Mouse (Mus musculus): ENCODE data around the gene Ppp2ca. TPM values are rescaled to one million over a fixed set of nuclear protein-coding genes. Genes with fewer than 3 reads are reported as not detected.
"Not testable (repeated sequence)": the region's sequence is repeated elsewhere in the genome, so short reads cannot be mapped to it uniquely, and the experiment has no call there.

Ppp2ca gene
- polyA plus RNA-seq, 1 experiment from 2014 or later = 63.8 TPM

DNA sequence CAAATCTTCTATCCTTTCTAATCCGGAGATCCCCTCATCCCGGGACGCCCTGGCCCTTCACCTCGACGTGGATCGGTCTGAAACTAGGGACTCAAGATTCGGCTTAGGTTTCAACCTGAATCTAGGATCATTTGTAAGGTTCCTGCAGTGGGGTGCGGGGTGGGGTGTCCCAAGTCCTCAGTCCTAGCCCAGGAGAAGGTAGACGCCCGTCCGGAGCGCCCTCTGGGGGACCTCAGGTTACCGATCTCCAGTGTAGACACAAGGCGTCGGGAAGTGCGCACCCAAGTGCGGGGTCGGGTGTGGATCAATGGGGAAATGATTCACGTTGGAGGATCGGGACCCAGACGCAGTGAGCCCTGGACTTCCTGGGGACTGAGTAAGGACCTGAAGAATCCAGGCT is 68.6 kb downstream of the Ppp2ca start:
- DNase-seq (ENCODE audit: low spot score) = peak; percentile 41
- no peak; the same call in 1 of the 2 replicates for ATAC-seq (ENCODE audit: low FRiP score, low TSS enrichment)
- H3K4me3 ChIP-seq (ENCODE audit: low read depth, low read length) = peak overlapping the region; percentile 45; the same call in 1 of the 2 replicates
- no peaks in the 10 kb centered on the region for H3K36me3 ChIP-seq (ENCODE audit: control insufficient read depth, insufficient read depth, low read length)
- no peaks in the 10 kb centered on the region for H3K9me3 ChIP-seq (ENCODE audit: control insufficient read depth, low read length)
- no peak overlapping the region for H3K9ac ChIP-seq (ENCODE audit: low read length)
- peak overlapping the region; percentile 68; the same call in 1 of the 2 replicates for H3K4me2 ChIP-seq (replicated peaks; ENCODE audit: low read depth)
- H3K4me1 ChIP-seq (replicated peaks; ENCODE audit: control insufficient read depth, insufficient read depth) = no peaks in the 10 kb centered on the region
- H3K27me3 ChIP-seq (ENCODE audit: control insufficient read depth, insufficient read depth, low read length) = no peaks in the 10 kb centered on the region
- no peak overlapping the region for H3K27ac ChIP-seq (replicated peaks)
- under 1% methylated on average over 21 of the region's 21 CpGs for WGBS
- TF ChIP-seq EP300 (optimal IDR thresholded peaks at IDR 0.05) (no peak), CTCF (IDR thresholded peaks at IDR 0.05; ENCODE audit: low read depth) (peak; percentile 38)

DNA sequence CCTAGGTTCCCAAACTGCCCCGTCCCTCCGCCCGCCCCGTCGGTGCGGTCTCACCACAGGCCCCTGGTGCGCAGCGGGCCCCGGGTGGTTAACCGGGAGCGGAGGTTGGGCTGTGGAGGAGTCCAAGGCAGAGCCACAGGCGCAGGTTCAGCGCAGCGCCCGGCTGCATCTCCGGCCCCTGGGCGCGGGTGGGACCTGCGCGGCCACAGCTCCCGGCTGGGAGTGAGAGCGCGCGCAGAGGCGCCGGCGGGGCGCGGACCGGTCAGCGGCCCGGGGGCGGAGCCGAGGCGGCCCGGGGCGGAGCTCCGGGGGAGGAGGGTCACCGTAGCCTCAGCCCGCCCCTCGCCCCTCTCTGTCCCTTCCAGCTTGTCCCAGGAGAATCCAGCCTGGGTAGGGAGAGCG is 69.4 kb downstream of the Ppp2ca start:
- H3K4me1 ChIP-seq (replicated peaks; ENCODE audit: control insufficient read depth, insufficient read depth); H3K9me3 ChIP-seq (ENCODE audit: control insufficient read depth, low read length); H3K27me3 ChIP-seq (ENCODE audit: control insufficient read depth, insufficient read depth, low read length); H3K27ac ChIP-seq (replicated peaks); H3K36me3 ChIP-seq (ENCODE audit: control insufficient read depth, insufficient read depth, low read length): not testable (repeated sequence)
- DNase-seq (ENCODE audit: low spot score) = peak; percentile 49
- 2% methylated on average over 33 of the region's 42 CpGs for WGBS
- peak; percentile 78 for ATAC-seq (ENCODE audit: low FRiP score, low TSS enrichment)
- H3K9ac ChIP-seq (ENCODE audit: low read length) = 0 out of 2 replicates have a peak overlapping the region, but pooled peaks have one; percentile 18
- H3K4me3 ChIP-seq (ENCODE audit: low read depth, low read length) = peak overlapping the region; percentile 45
- H3K4me2 ChIP-seq (replicated peaks; ENCODE audit: low read depth) = peak overlapping the region; percentile 68

DNA sequence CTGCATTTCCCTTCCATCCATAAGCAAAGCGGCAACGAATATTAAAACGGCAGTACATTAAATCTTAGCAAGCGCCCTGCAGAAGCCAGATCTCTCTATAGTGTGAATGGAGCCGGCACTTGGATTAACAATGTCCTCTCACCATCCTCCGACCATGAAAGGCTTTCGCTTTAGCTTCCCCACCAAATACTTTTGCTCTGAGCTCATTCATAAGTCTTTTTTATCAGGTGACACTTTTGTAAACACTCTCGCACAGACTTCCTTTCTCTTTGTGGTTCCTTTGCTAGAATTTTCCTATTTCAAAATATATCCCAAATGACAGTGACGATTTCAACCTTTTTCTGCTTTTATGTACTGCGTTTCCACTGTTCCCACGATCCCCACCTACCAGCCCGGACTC is 70.0 kb downstream of the Ppp2ca start:
- Histone ChIP-seq H3K9ac (ENCODE audit: low read length) (no peak overlapping the region), H3K27me3 (ENCODE audit: control insufficient read depth, insufficient read depth, low read length) (no peaks in the 10 kb centered on the region), H3K4me2 (replicated peaks; ENCODE audit: low read depth) (peak overlapping the region; percentile 68), H3K36me3 (ENCODE audit: control insufficient read depth, insufficient read depth, low read length) (no peaks in the 10 kb centered on the region), H3K27ac (replicated peaks) (no peak overlapping the region), H3K9me3 (ENCODE audit: control insufficient read depth, low read length) (no peaks in the 10 kb centered on the region), H3K4me1 (replicated peaks; ENCODE audit: control insufficient read depth, insufficient read depth) (no peaks in the 10 kb centered on the region), H3K4me3 (ENCODE audit: low read depth, low read length) (peak overlapping the region; percentile 45)
- WGBS = 4% methylated on average over 12 of the region's 12 CpGs
- no peak for DNase-seq (ENCODE audit: low spot score)
- ATAC-seq (ENCODE audit: low FRiP score, low TSS enrichment) = no peak; the same call in 1 of the 2 replicates
- no peak for TF ChIP-seq CTCF (IDR thresholded peaks at IDR 0.05; ENCODE audit: low read depth)

Small RNA genes lying within 50 kb of the gene (microRNA-seq; reads per million reads assigned to microRNA genes)
- gene Gm24157 = not detected
- 10.3 reads per million, percentile 17 among the genes with 10 or more reads in this experiment for gene Mir3061

Other genes starting within 250 kb of the Ppp2ca start
- gene Jade2, start 241.0 kb upstream of the Ppp2ca start, polyA plus RNA-seq (2015; fragmentation: Nextera tagmentation; extraction: Ambion mirVana) = 1.2 and 1.3 TPM in 2 replicates
- 43.0 and 46.9 TPM in 2 replicates for gene Cdkn2aipnl, start 131.0 kb upstream of the Ppp2ca start, polyA plus RNA-seq (2015; fragmentation: Nextera tagmentation; extraction: Ambion mirVana)
- gene Ube2b, start 97.9 kb upstream of the Ppp2ca start, polyA plus RNA-seq (2015; fragmentation: Nextera tagmentation; extraction: Ambion mirVana) = 182 and 183 TPM in 2 replicates
- 4.8 and 5.5 TPM in 2 replicates for gene Cdkl3, start 94.5 kb upstream of the Ppp2ca start, polyA plus RNA-seq (2015; fragmentation: Nextera tagmentation; extraction: Ambion mirVana)
- gene Olfr1373, start 46.8 kb downstream of the Ppp2ca start, polyA plus RNA-seq (2015; fragmentation: Nextera tagmentation; extraction: Ambion mirVana) = not detected in 2 replicates
- gene Olfr1371, start 115.3 kb downstream of the Ppp2ca start, polyA plus RNA-seq (2015; fragmentation: Nextera tagmentation; extraction: Ambion mirVana) = not detected in 2 replicates
- gene Skp1a, start 133.3 kb downstream of the Ppp2ca start, polyA plus RNA-seq (2015; fragmentation: Nextera tagmentation; extraction: Ambion mirVana) = 530 and 542 TPM in 2 replicates
- 3.6 and 3.7 TPM in 2 replicates for gene Tcf7, start 184.3 kb downstream of the Ppp2ca start, polyA plus RNA-seq (2015; fragmentation: Nextera tagmentation; extraction: Ambion mirVana)

All from stomach, postnatal 0 days (tissue).